Mouse (Mus musculus): ENCODE measurements around the gene Wipi2. TPM values are rescaled to one million over a fixed set of nuclear protein-coding genes. Genes with fewer than 3 reads are reported as not detected.
A peak's percentile ranks its signal among the peaks of the same experiment; 100 is the strongest.

Wipi2 gene
- total RNA-seq, 2 experiments from 2014 or later: 15.0 to 20.5 TPM

GRCm38 (mm10) chr5:142629663-142630025, 2.1 kb downstream of the Wipi2 start:
- ATAC-seq (ENCODE audit: poor library complexity, severe bottlenecking): no peak

- peak; percentile 36; the same call in 1 of the 2 replicates for ATAC-seq (ENCODE audit: poor library complexity, severe bottlenecking)
Observed at GRCm38 (mm10) chr5:142630224-142630623, 2.7 kb downstream of the Wipi2 start.

- peak; percentile 56 for ATAC-seq (ENCODE audit: poor library complexity, severe bottlenecking)
Observed at GRCm38 (mm10) chr5:142637823-142638222, 10.3 kb downstream of the Wipi2 start.

- ATAC-seq (ENCODE audit: poor library complexity, severe bottlenecking): no peak
Observed at GRCm38 (mm10) chr5:142640088-142640487, 12.6 kb downstream of the Wipi2 start.

GRCm38 (mm10) chr5:142641331-142642051, 14.0 kb downstream of the Wipi2 start:
- no peak for ATAC-seq (ENCODE audit: poor library complexity, severe bottlenecking)

DNA sequence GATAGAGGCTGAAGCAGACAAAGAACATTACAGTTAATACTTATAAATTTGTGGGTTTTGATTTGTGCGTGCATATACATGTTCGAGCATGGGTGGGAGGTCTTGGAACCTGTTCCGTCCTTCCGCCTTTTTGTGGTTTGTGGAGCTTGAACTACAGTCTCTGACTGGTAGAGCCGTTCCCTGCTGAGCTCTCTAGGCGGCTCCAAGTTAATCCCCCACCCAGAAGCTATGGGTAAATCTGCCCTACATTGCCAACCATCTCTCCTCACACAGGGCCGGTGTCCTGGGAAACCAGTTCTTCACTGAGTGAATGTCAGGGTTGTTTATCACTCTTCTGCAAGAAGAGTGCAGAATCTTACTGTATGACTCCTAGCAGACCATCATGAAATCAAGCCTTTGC, 20.7 kb downstream of the Wipi2 start:
- ATAC-seq (ENCODE audit: poor library complexity, severe bottlenecking): no peak

GRCm38 (mm10) chr5:142649460-142650050, 22.1 kb downstream of the Wipi2 start:
- no peak for ATAC-seq (ENCODE audit: poor library complexity, severe bottlenecking)

DNA sequence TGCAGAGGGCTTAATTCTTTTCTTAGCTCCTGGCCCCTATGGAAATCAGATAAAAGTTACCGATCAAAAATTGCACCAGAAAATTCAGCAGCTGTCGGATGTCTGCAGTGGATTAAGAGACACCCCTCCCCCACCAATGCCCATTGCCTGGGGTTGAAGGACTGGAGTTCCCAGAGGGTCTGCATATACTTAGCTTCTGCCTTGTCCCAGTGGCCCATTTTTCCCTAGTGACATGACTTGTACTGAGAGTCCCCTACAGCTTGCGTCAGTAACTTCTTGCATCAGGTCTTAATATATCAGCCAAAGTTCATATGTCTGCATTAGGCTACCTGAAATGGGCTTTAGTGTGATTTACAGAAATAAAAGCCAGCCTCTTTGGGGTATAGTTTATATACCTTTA, 22.9 kb downstream of the Wipi2 start:
- ATAC-seq (ENCODE audit: poor library complexity, severe bottlenecking): no peak

DNA sequence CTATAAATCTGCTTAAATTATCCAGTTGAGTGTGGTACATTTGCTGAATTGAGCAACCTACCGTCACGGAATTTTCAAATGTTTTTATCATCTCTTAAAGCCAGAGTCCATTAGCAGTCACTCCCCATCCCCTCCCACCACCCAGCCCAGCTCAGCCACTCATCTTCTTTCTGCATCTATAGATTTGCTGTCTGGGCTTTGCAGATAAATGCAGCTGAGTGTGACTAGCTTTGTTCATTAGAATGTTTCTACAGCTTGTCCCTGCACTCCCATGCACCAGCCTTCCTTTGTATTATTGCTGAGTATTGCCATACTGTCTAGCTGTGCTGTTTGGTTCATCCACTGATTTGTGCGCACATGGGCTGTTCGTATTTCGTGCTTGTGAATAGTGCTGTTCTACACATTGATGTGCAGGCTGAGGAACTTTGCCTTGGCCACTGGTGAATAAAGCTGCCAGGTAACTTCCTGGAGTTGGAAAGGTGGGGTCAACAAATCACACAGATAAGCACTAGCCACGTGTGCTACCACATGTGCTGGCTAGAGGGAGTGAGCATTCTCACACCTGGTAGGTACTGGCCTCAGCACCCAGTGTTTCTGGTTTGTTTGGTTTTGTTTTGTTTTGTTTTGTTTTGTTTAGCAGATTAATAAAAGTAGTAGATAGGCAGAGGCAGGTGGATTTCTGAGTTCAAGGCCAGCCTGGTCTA, 23.4 kb downstream of the Wipi2 start:
- ATAC-seq (ENCODE audit: poor library complexity, severe bottlenecking): peak; percentile 30; the same call in 1 of the 2 replicates

GRCm38 (mm10) chr5:142652266-142652665, 24.8 kb downstream of the Wipi2 start:
- ATAC-seq (ENCODE audit: poor library complexity, severe bottlenecking): no peak

DNA sequence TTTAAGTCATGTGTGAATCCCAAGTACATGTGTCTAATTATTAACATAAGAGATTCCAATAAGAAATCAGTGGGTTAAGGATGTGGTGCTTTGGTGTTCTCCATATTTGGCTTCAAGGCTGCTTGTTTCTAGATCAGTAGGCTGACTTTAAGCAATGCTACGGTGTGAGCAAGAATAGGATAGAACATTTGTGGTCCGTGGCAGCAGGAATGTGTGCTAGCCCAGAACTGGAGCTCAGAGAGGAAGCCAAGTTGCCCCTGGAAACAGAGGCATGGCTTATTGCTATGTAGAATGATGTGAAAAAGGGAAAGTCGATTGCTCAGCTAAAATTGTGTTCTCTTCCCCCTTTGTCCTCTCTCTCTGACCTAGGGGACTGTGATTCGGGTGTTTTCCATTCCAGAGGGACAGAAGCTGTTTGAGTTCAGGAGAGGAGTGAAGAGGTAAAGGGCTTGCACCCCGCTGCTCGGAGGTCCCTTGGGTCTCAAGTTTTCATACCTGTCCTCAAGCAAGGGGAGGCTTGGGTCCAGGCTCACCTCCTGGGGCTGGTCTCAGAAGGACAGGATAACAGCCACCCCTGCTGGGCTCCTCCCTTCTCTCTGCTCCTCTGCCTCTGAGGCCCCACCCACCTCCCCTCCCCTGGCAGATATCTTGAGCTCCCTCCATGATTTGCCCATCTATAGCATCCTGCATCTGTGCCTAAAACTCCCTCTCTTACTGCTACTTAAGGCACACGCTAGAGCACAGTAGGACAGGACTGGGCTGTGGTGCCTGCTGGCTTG, 33.3 kb downstream of the Wipi2 start:
- ATAC-seq (ENCODE audit: poor library complexity, severe bottlenecking): no peak

DNA sequence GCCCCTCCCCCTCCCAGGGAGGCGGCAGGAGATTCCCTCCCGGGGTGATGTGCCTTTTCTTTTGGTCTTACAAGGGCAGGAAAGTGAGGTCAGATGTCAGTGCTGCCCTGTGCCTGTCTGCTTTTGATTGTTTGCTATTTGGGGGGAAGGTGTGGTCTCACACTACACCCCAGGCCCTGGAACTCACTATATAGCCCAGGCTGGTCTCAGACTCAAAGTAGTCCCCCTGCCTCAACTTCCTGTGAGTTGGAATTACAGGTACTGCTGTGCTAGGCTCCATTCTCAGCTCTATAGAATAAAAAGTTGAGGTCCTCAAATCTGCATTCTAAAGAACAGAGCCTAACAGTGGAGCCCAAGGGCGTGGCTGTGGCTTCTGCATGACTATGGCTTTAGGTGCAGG, 40.4 kb downstream of the Wipi2 start:
- no peak for ATAC-seq (ENCODE audit: poor library complexity, severe bottlenecking)

- ATAC-seq (ENCODE audit: poor library complexity, severe bottlenecking): no peak
Observed at GRCm38 (mm10) chr5:142668556-142669263, 41.2 kb downstream of the Wipi2 start.

GRCm38 (mm10) chr5:142669726-142670125, 42.2 kb downstream of the Wipi2 start:
- ATAC-seq (ENCODE audit: poor library complexity, severe bottlenecking): no peak

GRCm38 (mm10) chr5:142673082-142673481, 45.6 kb downstream of the Wipi2 start:
- no peak for ATAC-seq (ENCODE audit: poor library complexity, severe bottlenecking)

DNA sequence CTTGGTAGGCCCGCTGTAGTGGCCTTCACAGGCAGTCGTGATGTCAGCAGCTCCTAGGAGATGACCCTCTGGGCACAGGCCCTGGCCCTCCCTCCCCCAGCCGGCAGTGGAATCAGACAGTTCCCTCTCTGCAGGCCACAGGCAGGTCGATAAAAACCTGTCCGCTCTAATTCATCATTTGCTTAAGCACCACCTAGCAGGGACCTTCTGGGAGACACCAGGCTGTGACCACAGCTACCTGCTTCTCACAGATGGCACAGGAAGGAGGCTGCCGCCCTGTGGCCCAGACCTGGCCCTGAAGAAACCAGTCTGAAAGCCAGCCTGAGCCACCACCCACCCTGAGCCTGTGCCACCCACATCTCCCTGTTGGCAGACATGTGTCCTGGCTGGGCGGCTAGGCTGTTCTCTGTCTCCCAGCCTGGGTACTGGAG, 50.7 kb downstream of the Wipi2 start:
- ATAC-seq (ENCODE audit: poor library complexity, severe bottlenecking): no peak

- no peak for ATAC-seq (ENCODE audit: poor library complexity, severe bottlenecking)
Observed at GRCm38 (mm10) chr5:142679065-142679464, 51.6 kb downstream of the Wipi2 start.

- ATAC-seq (ENCODE audit: poor library complexity, severe bottlenecking): no peak
Observed at GRCm38 (mm10) chr5:142681911-142682310, 54.4 kb downstream of the Wipi2 start.

DNA sequence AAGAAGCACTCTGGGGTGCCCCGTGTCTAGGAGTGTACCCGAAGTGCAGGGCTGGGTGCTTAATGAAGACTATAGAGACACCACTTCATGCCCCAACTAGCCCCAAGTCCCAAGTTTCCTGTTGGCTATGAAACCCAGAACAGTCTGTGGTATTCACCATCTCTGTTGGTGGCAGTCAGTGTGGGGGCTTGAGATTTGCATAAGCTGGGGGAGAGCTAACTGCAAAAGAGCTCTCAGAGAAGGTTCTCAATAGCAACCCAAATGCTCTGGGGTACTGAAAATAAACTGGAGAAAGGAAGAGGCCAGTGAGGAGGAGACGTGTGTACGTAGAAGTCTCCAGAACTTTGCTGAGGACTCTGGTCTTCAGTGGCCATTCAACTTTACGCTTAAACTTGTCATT, 55.0 kb downstream of the Wipi2 start:
- no peak for ATAC-seq (ENCODE audit: poor library complexity, severe bottlenecking)

GRCm38 (mm10) chr5:142688866-142689265, 61.4 kb downstream of the Wipi2 start:
- ATAC-seq (ENCODE audit: poor library complexity, severe bottlenecking): no peak

DNA sequence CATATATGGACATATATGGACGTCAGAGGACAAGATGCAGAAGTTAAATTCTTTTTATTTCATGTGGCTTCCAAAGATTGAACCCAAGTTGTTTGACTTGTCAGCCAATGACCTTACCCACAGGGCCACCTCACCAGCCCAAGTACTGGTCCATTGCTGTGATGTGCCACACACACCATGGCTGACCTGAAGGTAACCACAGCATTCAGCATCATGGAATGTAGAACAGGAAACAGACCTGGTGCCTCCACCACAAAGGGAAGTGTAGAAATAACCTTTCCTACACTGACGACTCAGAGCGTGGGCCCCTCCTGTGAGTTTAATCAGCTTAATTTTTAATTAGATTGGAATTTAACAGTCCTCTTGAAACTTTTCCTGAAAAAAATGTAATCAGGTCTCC, 62.8 kb downstream of the Wipi2 start:
- ATAC-seq (ENCODE audit: poor library complexity, severe bottlenecking): peak; percentile 52

Data from megakaryocyte, adult 5-6 weeks (primary cell).